Mouse (Mus musculus) frontal cortex, adult (tissue): ENCODE data around the gene Fgfbp1.

Experiments
- ATAC-seq: cut with Nextera tagmentation; 2 replicates; pipeline ENCODE4 v1.9.2; 2017; ENCODE audit warnings: mild to moderate bottlenecking, moderate library complexity, mixed read lengths; ENCODE audit not compliant: low TSS enrichment

The Fgfbp1 gene

DNA sequence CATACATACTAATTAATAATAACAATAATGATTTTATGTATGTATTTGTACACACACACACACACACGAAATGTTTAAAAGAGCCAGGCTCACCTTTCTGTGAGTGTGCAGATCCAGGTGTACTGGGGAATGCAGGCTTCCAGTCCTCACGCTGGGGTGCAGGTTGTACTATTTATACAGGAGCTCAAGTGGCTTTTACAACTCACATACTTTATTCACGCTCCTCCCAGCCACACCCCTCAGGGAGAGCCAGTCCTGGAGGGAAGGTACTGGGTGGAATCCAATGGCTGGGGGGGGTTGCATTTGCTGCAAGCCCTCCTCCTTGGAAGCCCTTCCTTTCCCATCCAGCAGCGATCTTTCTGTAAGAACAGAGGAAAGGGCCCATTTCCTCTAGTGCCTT lies at the start of gene Fgfbp1:
Gene Fgfbp1 (minus strand): TSS at position 160 of the 400 bp plus-strand sequence.
- no peak for ATAC-seq

DNA sequence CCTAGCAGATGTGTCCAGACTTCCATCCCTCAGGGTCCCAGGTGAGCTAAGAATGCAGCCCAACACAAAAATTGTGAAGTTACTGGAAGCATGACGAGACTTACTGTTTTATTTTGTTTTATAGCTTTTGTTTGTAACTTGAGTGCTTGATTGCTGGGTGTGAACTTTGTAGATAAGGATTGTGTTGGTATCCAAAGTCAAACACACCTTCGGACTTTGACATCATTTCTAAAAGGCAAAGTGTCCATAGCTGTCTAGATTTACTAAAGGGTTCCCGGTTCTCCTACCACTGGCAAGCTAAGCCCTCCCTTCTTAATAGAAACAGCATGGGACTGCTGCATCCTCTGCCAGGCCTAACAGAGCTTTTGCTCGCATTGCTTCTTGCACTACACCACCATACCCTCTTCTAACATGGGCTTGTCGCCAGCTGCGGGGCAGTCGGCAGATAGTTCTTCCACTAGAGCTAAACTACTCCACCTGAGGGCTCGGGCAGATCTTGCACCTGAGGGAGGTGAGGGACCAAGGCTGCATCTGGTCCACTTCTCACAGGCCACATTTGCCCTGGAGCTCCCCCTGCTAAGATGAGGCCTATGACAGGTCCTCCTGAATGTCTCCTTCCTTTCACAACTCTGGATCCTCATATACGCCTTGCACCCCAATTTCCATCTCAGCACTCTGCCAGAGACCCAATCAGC lies 16.9 kb upstream of the Fgfbp1 start:
- ATAC-seq, result no peak

DNA sequence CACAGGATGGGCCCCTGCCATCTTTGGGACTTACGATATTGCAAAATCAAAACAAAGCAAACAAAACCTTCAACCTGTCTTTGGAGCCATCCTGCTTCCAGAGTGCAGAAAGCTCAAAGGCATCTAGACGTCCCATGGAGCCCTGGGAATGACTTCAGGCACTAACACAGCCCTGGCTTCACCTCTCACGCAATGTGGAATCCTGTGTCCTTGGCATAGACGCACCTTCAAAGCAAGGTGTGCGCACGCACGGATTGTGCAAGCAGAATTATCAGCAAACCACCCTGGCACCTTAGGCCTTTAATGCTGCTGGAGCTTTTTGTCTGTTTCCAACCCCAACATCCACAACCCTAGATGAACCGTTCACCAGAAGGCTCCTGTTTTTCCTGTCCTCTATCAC lies 16.0 kb upstream of the Fgfbp1 start:
- no peak for ATAC-seq

DNA sequence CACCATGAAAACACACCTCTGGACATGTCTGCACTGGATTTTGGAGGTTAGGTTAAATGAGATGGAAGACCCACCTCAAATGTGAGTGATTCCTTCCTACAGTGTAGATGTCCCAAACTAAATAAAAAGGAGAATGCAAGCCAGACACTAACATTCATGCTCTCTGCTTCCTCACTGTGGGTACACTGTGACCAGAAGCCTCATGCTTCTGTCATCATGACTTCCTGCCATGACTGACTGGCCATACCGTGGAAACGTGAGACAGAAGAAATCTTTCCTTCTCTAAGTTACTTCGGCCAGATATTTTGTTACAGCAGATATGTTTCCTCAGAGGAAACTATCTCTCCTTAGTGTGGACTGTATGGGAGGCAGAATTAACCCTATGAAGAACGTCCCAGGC lies 14.6 kb upstream of the Fgfbp1 start:
- ATAC-seq, result no peak

DNA sequence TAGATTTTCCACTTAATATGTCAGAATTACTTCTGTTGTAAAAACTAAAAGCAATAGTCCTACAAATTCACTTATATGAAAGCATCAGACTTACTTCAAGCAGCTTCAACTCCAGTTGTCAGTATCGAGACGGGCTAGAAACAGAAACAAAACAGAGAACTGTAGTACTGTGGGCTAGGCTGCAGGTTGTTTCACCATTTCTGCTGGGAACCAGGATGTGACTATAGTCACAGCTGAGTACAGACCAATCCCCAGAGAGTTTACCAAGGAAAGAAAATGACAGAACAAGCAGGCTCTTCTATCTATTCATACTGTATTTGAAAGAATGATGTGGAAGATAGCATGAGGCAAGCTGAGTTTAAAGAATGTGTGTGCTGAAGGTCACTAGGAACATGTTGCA lies 13.4 kb upstream of the Fgfbp1 start:
- no peak for ATAC-seq

DNA sequence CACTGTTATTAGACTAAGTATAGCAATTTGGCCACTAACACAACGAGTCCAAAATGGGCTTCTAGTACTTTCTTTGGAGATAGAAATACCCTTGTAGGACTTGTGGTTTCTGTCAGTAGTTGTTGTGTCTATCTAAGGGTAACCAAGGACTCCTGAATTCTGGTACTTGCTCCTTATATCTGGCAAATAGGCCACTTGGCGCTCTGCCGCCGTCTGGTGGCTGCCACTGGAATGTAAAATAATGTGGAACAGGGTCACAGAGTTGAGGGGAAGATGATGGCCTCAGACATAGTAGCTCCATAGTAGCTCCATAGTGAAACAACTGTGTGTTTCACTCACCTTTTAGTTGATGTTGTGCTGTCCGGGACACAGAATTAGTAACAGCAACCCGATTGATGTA lies 8.7 kb upstream of the Fgfbp1 start:
- ATAC-seq, result 0 out of 2 replicates have a peak, but pooled peaks have one; percentile 41

DNA sequence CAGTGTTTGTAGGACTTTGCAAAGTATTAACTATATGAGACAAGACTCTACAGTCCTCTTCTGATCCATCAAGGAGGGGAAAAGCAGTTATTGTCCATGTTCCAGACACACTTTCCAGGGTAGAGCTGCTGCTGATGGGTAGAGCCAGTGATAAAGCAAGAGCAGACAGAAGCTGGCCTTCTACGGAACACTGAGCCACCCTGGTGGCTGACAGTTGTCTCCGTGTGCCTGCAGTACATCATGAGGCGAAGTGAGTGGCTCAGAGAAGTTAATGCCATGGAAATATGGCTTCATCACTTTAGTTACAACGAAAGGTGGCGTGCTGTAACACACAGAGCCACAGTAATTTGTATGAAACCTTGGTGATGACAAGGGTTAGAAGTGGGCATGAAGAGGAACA lies 7.4 kb upstream of the Fgfbp1 start:
- no peak for ATAC-seq

DNA sequence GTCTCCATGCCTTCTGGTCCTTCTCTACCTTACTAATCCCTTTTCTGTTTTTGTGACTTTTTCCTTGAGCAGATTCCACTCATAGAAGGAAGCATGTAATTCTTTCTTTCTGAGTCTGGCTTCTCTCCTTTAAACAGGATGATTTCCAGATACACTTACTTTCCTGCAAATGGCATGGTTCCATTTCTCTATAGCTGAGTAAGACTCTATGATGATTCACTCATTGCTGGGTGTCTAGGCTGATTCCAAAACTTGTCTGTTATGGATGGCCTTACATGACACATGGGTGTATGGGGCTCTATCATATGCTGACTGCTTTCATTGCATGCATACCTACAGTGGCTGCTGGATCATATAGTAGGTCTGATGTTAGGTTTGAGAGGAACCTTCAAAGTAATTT lies 4.6 kb upstream of the Fgfbp1 start:
- ATAC-seq, result peak; percentile 94

DNA sequence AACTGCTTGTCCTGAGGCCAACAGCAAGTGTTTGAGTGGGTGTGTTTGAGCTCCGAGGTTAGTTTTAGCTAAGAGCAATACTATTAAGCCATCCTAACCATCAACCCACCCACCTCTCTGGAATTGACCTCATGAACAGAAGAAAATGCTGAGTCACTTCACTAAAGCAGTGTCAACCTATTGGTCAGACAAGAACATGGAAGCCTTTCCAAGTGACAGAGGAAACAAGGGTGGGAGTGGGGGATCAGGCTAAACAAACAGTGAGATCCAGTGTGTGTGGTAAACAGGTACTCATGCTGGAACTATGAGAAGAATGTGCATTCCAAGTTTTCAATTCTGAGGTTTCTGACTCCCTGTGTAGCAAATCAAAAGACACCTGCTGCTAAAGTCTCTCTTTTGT lies 1.3 kb upstream of the Fgfbp1 start:
- no peak for ATAC-seq

DNA sequence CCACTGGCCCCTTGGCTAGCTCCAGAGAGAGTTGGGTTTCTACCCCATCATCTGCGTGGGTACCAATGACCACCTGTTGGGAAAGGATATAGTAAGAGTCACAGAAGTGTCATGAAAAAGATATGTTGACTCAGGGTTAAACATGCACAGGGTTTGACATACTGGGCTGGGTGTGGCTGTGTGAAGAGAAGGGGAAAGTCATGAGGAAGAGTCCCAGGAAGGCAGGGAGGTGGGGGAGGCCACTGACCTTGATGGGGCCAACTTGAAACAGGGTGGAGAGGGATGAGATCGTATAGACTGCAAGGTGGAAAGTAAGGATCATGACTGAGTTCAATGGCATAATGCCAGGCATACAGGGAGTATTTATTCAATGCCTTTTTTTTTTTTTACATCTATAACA lies 1.2 kb downstream of the Fgfbp1 start:
- no peak for ATAC-seq

DNA sequence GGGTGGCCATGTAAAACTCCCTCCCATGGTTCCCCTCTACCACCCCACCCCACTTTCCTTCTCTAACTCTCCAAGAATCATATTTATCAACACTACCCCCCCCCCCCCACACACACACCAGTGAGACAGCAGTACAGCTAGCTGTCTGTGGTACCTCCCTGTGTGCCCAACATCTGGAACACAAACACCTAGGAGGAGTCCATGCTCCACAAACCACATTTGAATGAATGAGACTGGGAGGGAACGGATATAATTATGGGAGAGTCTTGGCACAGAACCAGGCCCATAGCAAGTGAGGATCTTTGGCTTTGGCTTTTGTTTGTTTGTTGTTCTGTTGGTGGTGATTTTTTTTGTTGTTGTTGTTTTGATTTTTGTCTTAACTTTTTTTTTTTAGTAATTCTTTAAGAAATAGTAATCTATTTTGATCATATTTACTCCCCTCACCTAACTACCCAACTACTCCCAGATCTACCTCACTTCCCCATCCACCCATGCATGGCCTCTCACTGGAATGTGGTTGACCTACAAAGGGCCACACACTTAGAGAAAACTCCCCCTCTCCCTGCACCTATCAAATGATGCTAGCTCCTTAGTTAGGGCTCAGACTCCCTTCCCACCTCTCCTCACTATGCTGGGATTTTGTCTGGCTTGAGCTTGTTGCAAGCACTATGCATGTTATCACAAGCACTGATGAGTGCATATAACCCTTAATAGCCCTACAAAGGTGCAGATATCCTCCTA lies 4.6 kb downstream of the Fgfbp1 start:
- no peak for ATAC-seq

DNA sequence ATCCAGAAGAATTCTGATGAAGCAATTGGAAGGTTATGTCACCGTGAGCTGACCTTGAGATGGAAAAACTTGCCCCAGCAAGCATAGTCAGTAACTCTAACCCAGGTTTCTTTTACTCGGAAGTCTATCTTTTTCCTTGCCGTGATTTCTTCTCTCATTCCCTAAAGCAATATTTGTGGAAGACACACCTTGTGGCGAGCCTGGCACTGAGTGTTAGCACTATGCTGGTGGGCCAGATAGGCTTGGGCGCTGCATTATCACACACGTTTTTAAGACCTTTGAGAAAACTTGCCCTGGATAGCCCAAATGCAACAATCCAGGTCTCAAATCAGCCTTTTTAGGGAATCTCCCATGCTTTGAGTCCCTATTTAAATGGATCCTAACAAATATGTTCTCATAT lies 7.4 kb downstream of the Fgfbp1 start:
- no peak for ATAC-seq

DNA sequence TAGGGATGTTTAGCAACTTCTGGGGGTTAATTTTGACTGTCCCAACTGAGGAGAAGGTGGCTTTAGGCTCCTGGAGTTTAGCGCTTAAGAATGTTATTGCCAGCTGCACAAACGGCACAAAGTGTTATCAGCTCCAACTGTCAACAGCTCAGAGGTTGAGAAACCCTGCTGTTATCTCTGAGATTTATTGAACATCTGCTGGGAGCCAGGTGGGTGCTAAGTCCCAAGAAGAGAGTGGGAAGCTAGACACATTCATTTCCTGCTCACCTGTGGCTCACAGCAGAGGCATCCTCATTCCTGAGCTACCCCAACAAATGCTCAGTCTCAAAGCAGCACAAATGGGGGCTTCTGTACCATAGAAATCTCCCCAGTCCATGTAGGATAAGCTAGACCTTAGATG lies 10.4 kb downstream of the Fgfbp1 start:
- no peak for ATAC-seq

DNA sequence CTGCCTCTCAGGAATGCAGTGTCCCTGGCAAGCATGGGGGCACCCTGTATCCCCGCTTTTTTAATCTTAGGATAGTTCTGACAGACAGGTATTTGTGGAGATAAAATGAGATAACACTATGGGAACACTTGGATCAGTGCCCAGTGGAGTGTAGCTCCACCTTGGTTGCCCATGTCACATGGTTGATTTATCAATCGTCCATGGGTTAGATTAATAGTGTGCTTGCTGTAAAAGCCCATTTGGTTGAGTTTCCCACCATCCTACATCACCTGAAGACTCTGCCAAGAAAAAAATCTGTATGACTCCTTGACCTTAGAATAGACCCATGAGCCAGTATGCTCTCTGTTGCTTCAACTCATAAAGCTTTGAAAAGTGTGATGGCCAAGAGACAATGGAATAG lies 11.0 kb downstream of the Fgfbp1 start:
- ATAC-seq, result no peak

DNA sequence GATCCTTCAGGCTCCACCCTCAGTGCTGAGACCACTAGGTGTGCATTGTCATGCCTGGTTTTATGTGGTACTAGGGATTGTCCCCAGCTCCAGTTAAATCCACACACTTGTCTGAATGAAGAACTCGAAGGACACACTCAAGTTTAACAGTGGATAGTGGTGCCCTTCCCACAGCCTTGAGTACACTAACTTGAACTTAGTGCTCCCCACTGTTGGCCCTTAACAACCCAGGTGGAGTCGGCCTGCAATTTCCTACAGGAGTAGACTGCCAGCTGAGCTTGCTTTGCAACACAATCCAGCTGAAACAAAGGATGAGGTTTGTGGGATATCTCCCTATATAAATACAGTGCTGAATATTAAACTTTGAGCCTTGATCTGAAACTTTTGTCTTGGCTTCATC lies 12.9 kb downstream of the Fgfbp1 start:
- no peak for ATAC-seq

DNA sequence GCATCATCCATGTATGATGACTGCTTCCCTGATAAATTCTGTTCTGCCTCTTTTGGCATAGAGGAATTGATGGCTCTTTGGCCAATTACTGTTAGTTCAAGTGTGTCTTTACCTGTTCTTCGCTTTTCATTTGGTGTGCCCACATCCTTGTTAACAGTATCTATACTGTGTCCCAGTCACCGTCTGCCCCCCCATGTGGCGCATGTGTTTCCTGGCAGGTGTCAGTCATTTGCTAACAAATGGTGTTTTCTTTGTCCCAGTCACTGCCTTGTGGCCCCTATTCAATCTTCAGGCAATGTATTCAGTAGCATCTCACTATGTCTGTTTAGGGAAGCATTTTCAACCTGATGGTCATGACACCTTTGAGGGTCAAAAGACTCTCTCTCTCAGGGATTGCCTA lies 20.5 kb downstream of the Fgfbp1 start:
- no peak for ATAC-seq

DNA sequence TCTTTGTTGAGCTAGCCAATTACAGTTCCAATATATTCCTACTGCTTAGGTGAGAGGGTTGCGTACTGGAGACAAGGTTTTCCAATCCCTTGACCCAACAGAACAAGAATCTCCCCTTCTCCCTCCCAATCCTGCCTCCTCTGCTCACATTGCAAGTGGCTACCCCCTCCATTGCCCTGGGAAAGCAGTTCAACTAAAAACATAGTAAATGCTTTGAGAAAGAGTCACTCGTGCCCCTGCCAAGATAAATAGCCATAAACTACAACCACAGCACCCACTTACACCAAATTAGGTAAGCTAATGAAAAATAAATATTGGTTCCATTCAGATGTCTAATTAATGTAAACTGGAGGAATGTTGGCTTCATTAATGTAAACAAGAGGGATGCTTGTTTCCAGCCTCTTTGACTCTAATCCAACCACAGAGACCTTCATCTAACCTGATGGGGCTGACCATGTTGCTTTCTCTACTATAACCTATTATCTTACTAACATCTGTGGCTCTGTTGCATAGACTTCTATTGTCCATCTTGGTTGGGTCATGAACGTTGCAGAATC lies 21.6 kb downstream of the Fgfbp1 start:
- no peak for ATAC-seq

DNA sequence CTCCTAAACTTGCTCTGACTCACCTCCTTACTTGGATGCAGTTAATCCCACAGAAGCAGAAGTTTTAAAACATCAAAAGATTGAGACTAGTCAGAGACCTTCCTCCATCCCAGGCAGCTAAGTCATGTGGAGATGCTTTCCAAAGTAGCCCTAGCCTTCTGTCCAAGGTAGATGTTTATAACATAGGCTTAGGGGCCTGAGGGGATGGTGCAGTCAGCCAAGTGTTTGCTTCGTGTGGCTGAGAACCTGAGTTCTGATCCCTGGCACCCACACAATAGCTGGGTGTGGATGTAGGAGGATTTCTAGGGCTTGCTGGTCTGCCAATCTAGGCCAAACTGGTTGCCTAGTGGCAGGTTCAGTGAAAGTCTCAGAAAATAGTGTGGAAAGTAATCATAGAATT lies 28.3 kb downstream of the Fgfbp1 start:
- no peak for ATAC-seq

DNA sequence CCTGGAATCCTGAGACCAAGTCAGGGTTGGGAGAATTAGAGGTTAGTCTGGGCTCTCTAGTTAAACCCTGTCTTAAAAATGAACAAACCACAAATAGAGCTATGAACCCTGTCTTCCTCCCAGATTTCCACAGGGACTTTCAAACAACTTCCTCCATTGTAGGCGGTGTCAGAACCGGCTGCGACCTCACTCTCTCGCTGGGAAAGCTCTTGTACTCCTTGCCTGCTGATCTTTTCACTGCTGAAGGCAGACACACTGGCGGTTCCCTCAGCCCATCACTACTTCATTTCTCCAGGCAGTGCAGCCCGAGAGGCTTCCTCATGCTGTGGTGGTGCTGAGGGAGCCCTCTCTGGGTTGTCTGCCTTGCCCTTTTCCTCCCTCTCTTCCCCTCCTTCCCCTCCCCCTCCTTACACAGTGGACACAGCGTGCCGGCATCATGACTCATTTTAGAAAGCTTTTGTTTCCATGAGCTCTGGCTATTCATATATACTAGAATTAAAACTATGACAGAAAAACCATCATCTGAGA lies 32.8 kb downstream of the Fgfbp1 start:
- peak; percentile 20; the same call in 1 of the 2 replicates for ATAC-seq

DNA sequence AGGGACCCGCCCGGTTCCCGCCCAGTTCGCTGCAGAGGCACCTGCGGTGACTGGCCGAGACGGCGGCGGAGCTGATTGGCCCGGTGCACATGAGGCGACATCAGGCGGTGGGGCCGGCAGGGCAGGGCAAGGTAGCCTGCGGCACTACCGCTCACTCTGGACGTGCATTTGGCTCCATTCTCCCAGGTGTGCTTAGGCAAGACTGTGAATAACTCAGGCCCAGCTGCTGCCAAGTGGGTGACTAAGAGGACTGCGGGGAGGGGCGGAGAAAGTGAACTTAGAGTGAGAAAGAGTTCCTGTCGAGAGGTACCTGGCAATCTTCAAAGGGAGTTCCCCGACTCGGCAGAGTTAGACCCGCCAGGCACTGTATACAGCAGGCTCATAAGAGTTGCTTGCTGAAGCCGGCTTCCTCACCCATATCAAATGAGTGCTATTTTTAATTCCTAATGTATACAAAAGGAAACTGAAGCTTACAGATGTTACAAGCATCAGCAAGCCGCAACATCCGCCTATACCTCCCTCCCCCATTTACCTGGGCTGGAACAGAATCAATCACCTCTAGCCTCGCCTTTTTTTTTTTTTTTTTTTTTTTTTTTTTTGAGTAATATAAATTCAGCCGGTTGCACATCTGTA lies 33.4 kb downstream of the Fgfbp1 start:
- peak; percentile 78 for ATAC-seq

DNA sequence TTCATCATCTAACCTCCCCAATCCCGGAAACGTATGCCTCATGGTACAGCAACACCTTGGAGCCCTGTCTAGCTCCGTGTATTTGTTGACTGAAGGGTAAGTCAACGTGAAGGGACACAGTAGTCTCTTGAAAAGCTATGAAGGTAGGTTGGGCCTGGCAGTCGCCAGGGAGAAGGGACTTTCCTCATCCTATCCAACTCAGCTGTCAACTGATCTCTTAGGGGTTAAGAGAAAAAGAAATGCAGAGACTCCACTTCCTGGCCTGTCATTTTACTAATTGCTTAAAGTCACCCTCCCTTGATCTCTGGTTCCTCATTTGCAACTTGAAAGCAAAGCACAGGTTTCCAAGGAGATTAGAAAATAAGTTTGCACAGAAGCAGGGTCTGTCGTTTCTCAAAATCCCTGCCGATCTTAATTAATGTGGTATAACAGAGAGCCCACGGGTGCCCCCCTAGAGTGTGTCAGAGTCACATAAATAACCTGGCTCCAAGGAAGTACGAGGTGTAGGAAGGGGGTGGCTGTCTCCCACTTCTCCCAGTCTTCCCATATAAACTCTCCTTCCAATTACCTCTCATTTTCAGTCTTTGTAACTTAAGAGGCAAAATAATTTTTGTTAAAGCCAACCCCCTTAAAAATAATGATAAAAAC lies 34.1 kb downstream of the Fgfbp1 start:
- no peak for ATAC-seq

DNA sequence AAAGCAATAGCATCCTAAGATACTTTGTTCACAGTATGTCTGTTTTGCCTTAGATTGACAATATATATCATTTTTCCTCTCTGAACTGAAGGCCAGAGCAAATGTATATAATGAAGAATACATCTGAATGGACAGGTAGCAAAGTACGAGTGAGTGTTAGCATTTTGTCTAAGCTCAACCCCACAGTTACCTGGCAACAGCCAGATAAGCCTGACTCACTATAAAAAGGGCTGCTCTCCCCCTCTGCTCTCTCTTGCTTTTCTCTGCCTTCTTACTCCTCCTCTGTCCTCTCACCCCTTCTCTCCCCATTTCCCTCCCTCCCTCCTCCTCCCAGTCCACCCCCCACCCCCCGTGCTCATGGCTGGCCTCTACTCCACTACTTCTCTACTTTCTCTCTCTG lies 48.3 kb downstream of the Fgfbp1 start:
- ATAC-seq, result no peak
